Mouse (Mus musculus) G1E-ER4 (cell line): ENCODE measurements around the gene Gm12800. TPM values are rescaled to one million over a fixed set of nuclear protein-coding genes. Genes with fewer than 3 reads are reported as not detected.
"Not testable (repeated sequence)": the region's sequence is repeated elsewhere in the genome, so short reads cannot be mapped to it uniquely, and the experiment has no call there.

Experiments
- GATA1 ChIP-seq: IDR thresholded peaks from one replicate; pipeline ENCODE4 v1.8.0; 2012; ENCODE audit warnings: low read length, inconsistent platforms
- polyA plus RNA-seq: library from polyadenylated mRNA; stranded (reverse); fragments of >175 nt; gene quantifications from 2 replicates; pipeline ENCODE4 v1.2.3, GENCODE M21; 2012

Gm12800 gene
- not detected in 2 replicates for polyA plus RNA-seq

DNA sequence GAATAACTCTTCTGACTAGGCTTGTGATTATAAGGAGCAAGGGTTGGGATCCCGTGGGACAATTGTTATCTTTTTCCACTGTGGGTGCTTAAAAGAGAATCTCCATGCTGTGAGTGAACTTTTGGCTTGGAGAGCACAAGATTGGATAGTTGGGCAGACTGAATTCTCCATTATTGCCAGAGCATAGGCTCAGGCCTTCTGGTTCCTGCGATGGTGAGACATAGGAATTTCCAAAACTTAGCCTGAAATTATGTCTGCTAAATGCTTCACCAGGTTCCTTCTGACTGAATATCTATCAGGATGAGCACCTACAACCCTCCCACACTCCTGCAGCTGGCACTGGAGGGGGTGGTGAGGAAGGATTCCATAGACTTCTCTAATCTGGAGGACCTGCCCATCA lies at the start of gene Gm12800:
TSS of gene Gm12800 (plus strand) at position 301 of the 400 bp plus-strand sequence.
- TF ChIP-seq GATA1, result not testable (repeated sequence)

DNA sequence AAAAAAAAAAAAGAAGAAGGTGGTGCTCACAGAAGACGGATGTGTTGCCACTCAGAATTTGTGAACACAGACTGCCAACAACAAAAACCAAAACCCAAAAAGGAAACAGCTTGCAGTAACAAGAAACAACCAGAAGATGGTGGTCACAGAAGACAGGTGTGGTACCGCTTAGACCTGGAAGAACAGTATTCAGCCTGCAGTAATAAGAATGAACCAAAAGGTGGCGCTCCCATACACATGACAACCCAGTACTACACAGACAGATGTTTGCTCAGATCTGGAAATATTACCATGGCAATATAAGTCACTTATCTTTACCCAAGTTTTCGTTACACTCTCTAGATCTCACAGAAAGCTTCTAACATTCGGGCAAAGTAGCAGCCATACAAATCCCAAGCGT lies 48.0 kb upstream of the Gm12800 start:
- no peak for TF ChIP-seq GATA1

- no peak for TF ChIP-seq GATA1
Measured at GRCm38 (mm10) chr4:101862289-101862688, 46.6 kb upstream of the Gm12800 start.

GRCm38 (mm10) chr4:101883641-101884040 lies 25.3 kb upstream of the Gm12800 start:
- no peak for TF ChIP-seq GATA1

DNA sequence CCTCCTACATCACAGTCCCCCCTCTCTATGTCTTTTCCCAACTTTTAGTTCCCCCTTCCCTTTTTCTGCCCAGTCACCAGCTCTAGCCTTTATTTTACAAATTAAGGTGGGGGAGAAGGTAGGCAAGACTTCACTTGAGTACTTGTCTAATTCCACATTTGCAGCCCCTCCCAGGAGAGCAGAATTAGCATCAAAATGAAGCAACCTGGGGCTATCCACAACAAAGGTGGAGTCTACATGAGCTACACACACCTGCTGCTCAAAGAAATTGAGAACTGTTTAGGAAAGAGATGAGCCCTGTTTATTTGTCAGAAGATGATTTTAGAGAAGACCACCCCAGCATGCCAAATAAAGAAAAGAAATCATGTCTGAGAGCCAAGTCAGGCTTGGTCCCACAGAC lies 19.5 kb upstream of the Gm12800 start:
- no peak for TF ChIP-seq GATA1

DNA sequence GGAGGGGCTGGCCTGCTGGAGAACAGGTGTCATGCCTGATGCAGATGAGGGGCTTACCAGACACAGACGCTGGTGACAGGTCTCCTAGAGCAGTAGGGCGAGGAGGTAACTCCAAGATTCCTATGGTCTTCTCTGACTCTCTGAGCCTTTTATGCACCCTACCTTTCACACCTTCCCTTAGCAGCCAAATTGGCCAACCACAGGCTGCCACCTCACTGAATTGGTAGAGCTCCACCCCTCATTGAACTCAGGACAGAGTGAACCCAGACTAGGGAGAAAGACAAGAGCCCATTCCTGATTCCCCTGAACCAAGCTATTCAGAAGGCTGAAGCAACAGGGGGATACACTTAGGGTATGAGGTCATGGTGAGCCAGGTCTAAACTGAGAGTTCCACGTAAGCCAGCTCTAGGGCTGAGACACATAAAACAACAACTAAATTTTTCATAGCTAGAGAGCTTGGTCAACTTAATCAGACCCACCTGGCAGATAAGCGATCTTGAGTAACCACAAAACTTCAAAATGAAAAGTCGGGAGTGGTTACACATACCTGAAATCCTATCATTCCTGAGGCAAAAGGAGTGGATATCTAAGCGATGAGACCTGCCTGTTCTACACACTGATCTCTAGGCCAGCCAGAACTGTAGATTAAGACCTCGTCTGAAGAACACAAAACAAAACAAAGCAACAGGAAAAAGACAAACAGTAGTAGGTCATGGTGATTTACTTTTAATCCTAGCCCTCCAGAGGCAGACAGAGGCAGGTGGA lies 15.1 kb upstream of the Gm12800 start, which contains the start of gene C130073F10Rik:
TSS of gene C130073F10Rik (minus strand) at position 134 of the 765 bp plus-strand sequence.
- TF ChIP-seq GATA1, result no peak

DNA sequence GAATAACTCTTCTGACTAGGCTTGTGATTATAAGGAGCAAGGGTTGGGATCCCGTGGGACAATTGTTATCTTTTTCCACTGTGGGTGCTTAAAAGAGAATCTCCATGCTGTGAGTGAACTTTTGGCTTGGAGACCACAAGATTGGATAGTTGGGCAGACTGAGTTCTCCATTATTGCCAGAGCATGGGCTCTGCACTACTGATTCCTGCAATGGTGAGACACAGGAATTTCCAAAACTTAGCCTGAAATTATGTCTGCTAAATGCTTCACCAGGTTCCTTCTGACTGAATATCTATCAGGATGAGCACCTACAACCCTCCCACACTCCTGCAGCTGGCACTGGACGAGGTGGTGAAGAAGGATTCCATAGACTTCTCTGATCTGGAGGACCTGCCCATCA lies 31.2 kb downstream of the Gm12800 start, which contains the start of gene Gm12794:
TSS of gene Gm12794 (plus strand) at position 301 of the 400 bp plus-strand sequence.
- TF ChIP-seq GATA1, result not testable (repeated sequence)

Other genes starting within 250 kb of the Gm12800 start
- not detected in 2 replicates for gene Lepr, start 191.7 kb upstream of the Gm12800 start, polyA plus RNA-seq
- not detected in 2 replicates for gene B020004J07Rik, start 65.1 kb upstream of the Gm12800 start, polyA plus RNA-seq
- gene C130073F10Rik, start 15.3 kb upstream of the Gm12800 start, polyA plus RNA-seq, result not detected in 2 replicates
- not detected in 2 replicates for gene Gm12794, start 31.3 kb downstream of the Gm12800 start, polyA plus RNA-seq
- not detected in 2 replicates for gene Gm12790, start 71.9 kb downstream of the Gm12800 start, polyA plus RNA-seq
- not detected in 2 replicates for gene Gm12789, start 77.5 kb downstream of the Gm12800 start, polyA plus RNA-seq
- gene Pde4b, start 178.4 kb downstream of the Gm12800 start, polyA plus RNA-seq, result not detected in 2 replicates